Mouse (Mus musculus) midbrain, embryonic 15.5 days (tissue): ENCODE data around the gene Cnot6l. TPM values are rescaled to one million over a fixed set of nuclear protein-coding genes. Genes with fewer than 3 reads are reported as not detected.

Source experiments
- ATAC-seq: fragments of 200-750 bp; cut with Nextera tagmentation; replicated peaks from 2 replicates; pipeline ENCODE4 v1.8.0; 2017; ENCODE audit warnings: moderate TSS enrichment
- H3K27ac ChIP-seq: fragments of 300-500 bp; sonication (generic); 2 replicates; pipeline ENCODE4 v1.5.1; 2015; ENCODE audit warnings: mild to moderate bottlenecking, inconsistent platforms
- H3K27me3 ChIP-seq: fragments of 300-500 bp; sonication (generic); replicated peaks from 2 replicates; pipeline ENCODE4 v1.6.1; 2015; ENCODE audit warnings: inconsistent platforms
- H3K36me3 ChIP-seq: fragments of 300-500 bp; sonication (generic); replicated peaks from 2 replicates; pipeline ENCODE4 v1.6.1; 2015; ENCODE audit warnings: inconsistent platforms
- H3K4me1 ChIP-seq: fragments of 300-500 bp; sonication (generic); 2 replicates; pipeline ENCODE4 v1.6.1; 2015; ENCODE audit warnings: inconsistent platforms
- H3K4me2 ChIP-seq: fragments of 300-500 bp; sonication (generic); 2 replicates; pipeline ENCODE4 v1.6.1; 2015; ENCODE audit warnings: inconsistent platforms, mild to moderate bottlenecking, moderate library complexity
- H3K4me3 ChIP-seq: fragments of 300-500 bp; sonication (generic); 2 replicates; pipeline ENCODE4 v1.5.1; 2015; ENCODE audit warnings: mild to moderate bottlenecking, inconsistent platforms
- H3K9ac ChIP-seq: fragments of 300-500 bp; sonication (generic); 2 replicates; pipeline ENCODE4 v1.6.1; 2015; ENCODE audit warnings: mild to moderate bottlenecking, inconsistent platforms
- H3K9me3 ChIP-seq: fragments of 300-500 bp; sonication (generic); 2 replicates; pipeline ENCODE4 v1.6.1; 2016; ENCODE audit warnings: inconsistent platforms
- WGBS: fragments of 180-500 bp; shearing (Covaris S2); methylation state at CpG from one replicate; pipeline ENCODE4 v1.1.7; 2015; ENCODE audit warnings: mixed read lengths; 5-methylcytosine and 5-hydroxymethylcytosine counted together
- polyA plus RNA-seq: library from polyadenylated mRNA; unstranded; fragments of >200 nt; fragmentation: Nextera tagmentation; extraction: Ambion mirVana; gene quantifications from 2 replicates; pipeline ENCODE4 v1.2.1, GENCODE M21; 2015

Cnot6l gene
- polyA plus RNA-seq, result 14.6 and 16.4 TPM in 2 replicates

- whole genome bisulfite sequencing, result 46% methylated on average over 5 of the region's 5 CpGs
- H3K9me3 ChIP-seq, result no peaks in the 10 kb centered on the region
- ATAC-seq, result no peak
- no peaks in the 10 kb centered on the region for H3K27me3 ChIP-seq
- H3K4me1 ChIP-seq, result peaks cover 18% of the 10 kb centered on the region
- H3K36me3 ChIP-seq, result no peaks in the 10 kb centered on the region
- H3K9ac ChIP-seq, result peak within 1 kb of the TSS; percentile 99
- peak within 1 kb of the TSS; percentile 98 for H3K4me3 ChIP-seq
- H3K4me2 ChIP-seq, result peak within 1 kb of the TSS; percentile 68
- peak within 1 kb of the TSS; percentile 99 for H3K27ac ChIP-seq
Measured at GRCm38 (mm10) chr5:96164021-96164411, at the start of gene Cnot6l. Gene Cnot6l (minus strand): TSS chr5:96164171.

- ATAC-seq, result peak; percentile 97
- WGBS, result under 1% methylated on average over 35 of the region's 35 CpGs
- no peaks in the 10 kb centered on the region for H3K9me3 ChIP-seq
Measured at GRCm38 (mm10) chr5:96209916-96210583, 46.1 kb upstream of the Cnot6l start.

GRCm38 (mm10) chr5:96209459-96209858 lies 45.5 kb upstream of the Cnot6l start, which contains the start of gene Mrpl1:
Gene Mrpl1 (plus strand): TSS chr5:96209493.
- Histone ChIP-seq H3K4me1 (peaks cover 21% of the 10 kb centered on the region), H3K4me2 (peak within 1 kb of the TSS; percentile 57), H3K9me3 (no peaks in the 10 kb centered on the region), H3K4me3 (peak within 1 kb of the TSS; percentile 74), H3K9ac (peak within 1 kb of the TSS; percentile 72), H3K27me3 (no peaks in the 10 kb centered on the region), H3K27ac (peak within 1 kb of the TSS; percentile 75), H3K36me3 (0 out of 2 replicates have a peak, but pooled peaks cover 5% of the 10 kb centered on the region)
- ATAC-seq, result peak; percentile 87
- 2% methylated on average over 17 of the region's 17 CpGs for WGBS

More at GRCm38 (mm10) chr5:96209916-96210583, 46.1 kb upstream of the Cnot6l start:
- H3K27me3 ChIP-seq, result no peaks in the 10 kb centered on the region
- peaks cover 21% of the 10 kb centered on the region for H3K4me1 ChIP-seq
- 0 out of 2 replicates have a peak, but pooled peaks cover 5% of the 10 kb centered on the region for H3K36me3 ChIP-seq
- H3K27ac ChIP-seq, result peak overlapping the region; percentile 75
- H3K4me2 ChIP-seq, result peak overlapping the region; percentile 57
- peak overlapping the region; percentile 74 for H3K4me3 ChIP-seq
- H3K9ac ChIP-seq, result peak overlapping the region; percentile 72

- Histone ChIP-seq H3K9ac (no peak overlapping the region), H3K4me2 (no peak overlapping the region; the same call in 1 of the 2 replicates), H3K27me3 (no peaks in the 10 kb centered on the region), H3K4me1 (peaks cover 21% of the 10 kb centered on the region), H3K36me3 (no peaks in the 10 kb centered on the region), H3K4me3 (no peak overlapping the region), H3K9me3 (no peaks in the 10 kb centered on the region), H3K27ac (no peak overlapping the region)
- WGBS, result 57% methylated on average over 4 of the region's 4 CpGs
- no peak for ATAC-seq
Measured at GRCm38 (mm10) chr5:96208543-96208942, 44.6 kb upstream of the Cnot6l start.

- Histone ChIP-seq H3K4me3 (no peak overlapping the region), H3K4me2 (no peak overlapping the region), H3K27me3 (no peaks in the 10 kb centered on the region), H3K9ac (no peak overlapping the region), H3K36me3 (no peaks in the 10 kb centered on the region), H3K9me3 (no peaks in the 10 kb centered on the region), H3K27ac (0 out of 2 replicates have a peak overlapping the region, but pooled peaks have one; percentile 25), H3K4me1 (peaks cover 21% of the 10 kb centered on the region)
- ATAC-seq, result no peak
- 53% methylated on average over 2 of the region's 2 CpGs for WGBS
Measured at GRCm38 (mm10) chr5:96207531-96207930, 43.6 kb upstream of the Cnot6l start.

GRCm38 (mm10) chr5:96206897-96207296 lies 42.9 kb upstream of the Cnot6l start:
- H3K4me1 ChIP-seq, result peaks cover 21% of the 10 kb centered on the region
- 0 out of 2 replicates have a peak overlapping the region, but pooled peaks have one; percentile 25 for H3K27ac ChIP-seq
- no peaks in the 10 kb centered on the region for H3K9me3 ChIP-seq
- no peak overlapping the region for H3K9ac ChIP-seq
- H3K27me3 ChIP-seq, result no peaks in the 10 kb centered on the region
- WGBS, result 41% methylated on average over 2 of the region's 2 CpGs
- H3K4me3 ChIP-seq, result no peak overlapping the region
- no peaks in the 10 kb centered on the region for H3K36me3 ChIP-seq
- ATAC-seq, result no peak
- H3K4me2 ChIP-seq, result no peak overlapping the region

GRCm38 (mm10) chr5:96201462-96202154 lies 37.6 kb upstream of the Cnot6l start:
- Histone ChIP-seq H3K9me3 (no peaks in the 10 kb centered on the region), H3K4me1 (0 out of 2 replicates have a peak, but pooled peaks cover 1% of the 10 kb centered on the region), H3K27me3 (no peaks in the 10 kb centered on the region), H3K9ac (no peak overlapping the region), H3K27ac (no peak overlapping the region), H3K4me3 (no peak overlapping the region), H3K4me2 (no peak overlapping the region), H3K36me3 (no peaks in the 10 kb centered on the region)
- 79% methylated on average over 10 of the region's 10 CpGs for WGBS
- ATAC-seq, result no peak

GRCm38 (mm10) chr5:96200269-96200668 lies 36.3 kb upstream of the Cnot6l start:
- 82% methylated on average over 3 of the region's 3 CpGs for WGBS
- Histone ChIP-seq H3K9ac (no peak overlapping the region), H3K4me3 (no peak overlapping the region), H3K9me3 (no peaks in the 10 kb centered on the region), H3K4me1 (no peaks in the 10 kb centered on the region), H3K27me3 (no peaks in the 10 kb centered on the region), H3K36me3 (no peaks in the 10 kb centered on the region), H3K27ac (no peak overlapping the region), H3K4me2 (no peak overlapping the region)
- no peak for ATAC-seq

- Histone ChIP-seq H3K4me3 (no peak overlapping the region), H3K9me3 (no peaks in the 10 kb centered on the region), H3K4me1 (no peaks in the 10 kb centered on the region), H3K36me3 (no peaks in the 10 kb centered on the region), H3K4me2 (no peak overlapping the region), H3K27me3 (no peaks in the 10 kb centered on the region), H3K27ac (no peak overlapping the region), H3K9ac (no peak overlapping the region)
- 57% methylated on average over 6 of the region's 6 CpGs for WGBS
- ATAC-seq, result no peak
Measured at GRCm38 (mm10) chr5:96198271-96198670, 34.3 kb upstream of the Cnot6l start.

- WGBS, result 46% methylated on average over 2 of the region's 2 CpGs
- H3K4me2 ChIP-seq, result no peak overlapping the region
- no peaks in the 10 kb centered on the region for H3K27me3 ChIP-seq
- no peak overlapping the region for H3K4me3 ChIP-seq
- no peaks in the 10 kb centered on the region for H3K9me3 ChIP-seq
- H3K27ac ChIP-seq, result no peak overlapping the region
- H3K36me3 ChIP-seq, result no peaks in the 10 kb centered on the region
- no peak for ATAC-seq
- H3K4me1 ChIP-seq, result no peaks in the 10 kb centered on the region
- H3K9ac ChIP-seq, result no peak overlapping the region
Measured at GRCm38 (mm10) chr5:96196547-96197052, 32.6 kb upstream of the Cnot6l start.

- no peaks in the 10 kb centered on the region for H3K27me3 ChIP-seq
- WGBS, result 72% methylated on average over 4 of the region's 4 CpGs
- no peak for ATAC-seq
- H3K9me3 ChIP-seq, result no peaks in the 10 kb centered on the region
- H3K4me3 ChIP-seq, result no peak overlapping the region
- no peaks in the 10 kb centered on the region for H3K36me3 ChIP-seq
- no peaks in the 10 kb centered on the region for H3K4me1 ChIP-seq
- no peak overlapping the region for H3K9ac ChIP-seq
- no peak overlapping the region for H3K4me2 ChIP-seq
- no peak overlapping the region for H3K27ac ChIP-seq
Measured at GRCm38 (mm10) chr5:96191251-96191650, 27.3 kb upstream of the Cnot6l start.

- Histone ChIP-seq H3K4me3 (no peak overlapping the region), H3K9ac (no peak overlapping the region), H3K9me3 (no peaks in the 10 kb centered on the region), H3K4me2 (no peak overlapping the region), H3K36me3 (no peaks in the 10 kb centered on the region), H3K27me3 (no peaks in the 10 kb centered on the region), H3K27ac (no peak overlapping the region), H3K4me1 (no peaks in the 10 kb centered on the region)
- ATAC-seq, result no peak
- 97% methylated on average over 1 of the region's 1 CpGs for WGBS
Measured at GRCm38 (mm10) chr5:96189761-96190160, 25.8 kb upstream of the Cnot6l start.
